Mouse (Mus musculus) liver, embryonic 14.5 days (tissue): ENCODE measurements around the gene Amotl2.

Experiments
- CTCF ChIP-seq: IDR thresholded peaks from 2 replicates; pipeline ENCODE4 v1.5.1; 2016; ENCODE audit warnings: antibody characterized with exemption, low read depth, control low read depth
- EP300 ChIP-seq: IDR thresholded peaks from 2 replicates; pipeline ENCODE4 v1.6.1; 2016; ENCODE audit warnings: antibody characterized with exemption, low read depth

DNA sequence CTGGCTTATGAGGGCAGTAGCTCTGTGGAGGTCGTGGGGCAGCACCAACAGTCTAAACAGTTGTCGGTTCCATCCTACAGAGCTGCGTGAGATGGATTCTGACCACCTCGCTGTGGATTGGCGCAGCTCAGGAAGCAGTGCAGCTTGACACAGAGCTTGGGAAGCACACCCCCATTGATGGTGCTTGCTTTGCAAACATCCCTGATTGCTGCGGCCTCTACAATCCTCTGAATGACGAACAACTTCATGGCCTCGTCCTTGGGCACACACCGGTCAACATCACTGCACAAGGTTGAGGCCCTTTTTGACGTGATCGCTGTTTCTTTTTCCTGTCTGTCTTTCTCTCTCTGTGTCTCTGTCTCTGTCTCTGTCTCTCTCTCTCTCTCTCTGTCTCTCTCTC is 32.7 kb downstream of the Amotl2 start:
- TF ChIP-seq CTCF (no peak), EP300 (no peak)
